Mouse (Mus musculus) neutrophil, adult 59 days (primary cell): Measurements from ENCODE around the gene Cth. TPM values are rescaled to one million over a fixed set of nuclear protein-coding genes. Genes with fewer than 3 reads are reported as not detected.

Experiments
- total RNA-seq, 2 experiments: library from RNA; stranded (reverse); gene quantifications; 1 replicate in 1 of 2; 2 replicates in 1 of 2; pipeline ENCODE4 v1.2.4; 2023

The Cth gene
- total RNA-seq: under 1 TPM in 1 of 2 experiments, not detected in 1; 0.22 TPM

GRCm38 (mm10) chr3:157924692-157925328 is at the start of gene Cth:
Cth (minus strand) TSS chr3:157925077.

DNA sequence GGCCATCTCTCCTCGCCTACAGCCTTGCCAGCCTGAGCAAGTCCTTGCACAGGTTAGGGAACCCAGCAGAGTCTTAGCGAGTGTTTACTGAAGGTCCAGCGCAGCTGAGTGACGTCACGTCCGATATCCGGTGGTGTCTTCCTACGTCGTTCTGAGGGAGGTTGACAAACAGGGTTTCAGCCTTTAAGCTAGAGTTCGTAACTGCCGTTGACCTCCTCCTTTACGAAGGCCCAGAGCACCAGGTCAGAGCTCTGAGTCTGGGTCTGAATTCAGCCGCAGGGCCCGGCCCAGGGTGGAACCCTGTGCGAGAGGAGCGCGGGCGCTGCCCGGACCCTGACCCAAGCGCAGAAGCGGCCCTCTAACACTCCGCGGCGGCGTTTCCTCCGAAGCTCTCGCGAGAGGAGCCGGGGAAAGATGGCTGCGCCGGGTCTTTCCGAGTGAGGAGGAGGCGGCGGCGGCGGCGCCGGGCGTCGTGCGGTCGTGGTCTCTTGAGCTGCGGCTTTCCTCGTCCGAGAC is 22.0 kb upstream of the Cth start, which contains the start of gene Ankrd13c:
TSS of gene Ankrd13c (plus strand) at position 397 of the 516 bp plus-strand sequence.

Other genes with a start within 250 kb of the Cth start
- 10 to 100 TPM; 47.9 to 57.4 TPM for gene Ankrd13c, start 22.2 kb upstream of the Cth start, total RNA-seq
- 100 to 1,000 TPM; 165 to 185 TPM for gene Srsf11, start 111.6 kb upstream of the Cth start, total RNA-seq
- gene Lrrc40, start 111.6 kb upstream of the Cth start, total RNA-seq: 10 to 100 TPM; 11.0 to 12.8 TPM